Mouse (Mus musculus) right cerebral cortex, postnatal 10 days (tissue): ENCODE measurements around the gene Ptgdr.
"Not testable (repeated sequence)": the region's sequence is repeated elsewhere in the genome, so short reads cannot be mapped to it uniquely, and the experiment has no call there.

ENCODE experiments used
- DNase-seq, 2 experiments: peaks; one replicate each; pipeline ENCODE4 v3.0.0; 2021; ENCODE audit warnings: low spot score in 2 of 2

Ptgdr gene

GRCm38 (mm10) chr14:44813152-44813551, 46.0 kb downstream of the Ptgdr start:
- DNase-seq, result not testable (repeated sequence)
